Mouse (Mus musculus) gastrocnemius, adult 2 months (tissue): ENCODE results near the gene Pdgfra. TPM values are rescaled to one million over a fixed set of nuclear protein-coding genes. Genes with fewer than 3 reads are reported as not detected.

Source experiments
- DNase-seq: peaks from one replicate; pipeline ENCODE4 v3.0.0; 2022
- H3K27ac ChIP-seq: fragments of 200-600 bp; 2 replicates; pipeline ENCODE4 v1.8.1; 2022; ENCODE audit warnings: mild to moderate bottlenecking
- H3K4me3 ChIP-seq: fragments of 200-600 bp; 2 replicates; pipeline ENCODE4 v1.8.1; 2022; ENCODE audit warnings: mild to moderate bottlenecking, moderate library complexity
- CTCF ChIP-seq: fragments of 200-600 bp; IDR thresholded peaks from 2 replicates; pipeline ENCODE4 v1.8.1; 2022; ENCODE audit warnings: antibody characterized with exemption, mild to moderate bottlenecking, moderate library complexity
- intact Hi-C: fragments of 180-260 bp; cut with DNase I; formaldehyde crosslinking; loops from one replicate; pipeline ENCODE4 v1.15.1; 2025
- total RNA-seq, 2 experiments: library from RNA; stranded (reverse); gene quantifications; 2 replicates each; pipeline ENCODE4 v1.2.3; 2021

Gene Pdgfra
- total RNA-seq, 2 experiments from 2014 or later: 16.6 to 21.7 TPM

GRCm38 (mm10) chr5:75149880-75150279 is 2.2 kb upstream of the Pdgfra start:
- peak overlapping the region; percentile 61 for H3K4me3 ChIP-seq

GRCm38 (mm10) chr5:75150341-75150981 is 1.6 kb upstream of the Pdgfra start:
- Histone ChIP-seq H3K27ac (peak overlapping the region; percentile 73), H3K4me3 (peak overlapping the region; percentile 61)
- no peak for TF ChIP-seq CTCF
- intact Hi-C loops: no loop called here
- no peak for DNase-seq

More at GRCm38 (mm10) chr5:75149880-75150279, 2.2 kb upstream of the Pdgfra start:
- peak; percentile 70 for DNase-seq
- TF ChIP-seq CTCF: no peak
- intact Hi-C loops: no loop called here
- H3K27ac ChIP-seq: peak overlapping the region; percentile 73

GRCm38 (mm10) chr5:75151146-75151900 is 769 bp upstream of the Pdgfra start:
- DNase-seq: peak; percentile 86
- intact Hi-C loops: no loop called here
- TF ChIP-seq CTCF: peak; percentile 63
- Histone ChIP-seq H3K27ac (peak overlapping the region; percentile 77), H3K4me3 (peak overlapping the region; percentile 56)

GRCm38 (mm10) chr5:75152791-75153625 is 916 bp downstream of the Pdgfra start:
- intact Hi-C loops: no loop called here
- no peak for TF ChIP-seq CTCF
- H3K4me3 ChIP-seq: peak overlapping the region; percentile 77
- DNase-seq: peak; percentile 60
- H3K27ac ChIP-seq: peak overlapping the region; percentile 81

- no peak for DNase-seq
- Histone ChIP-seq H3K4me3 (peak overlapping the region; percentile 77), H3K27ac (peak overlapping the region; percentile 81)
- no peak for TF ChIP-seq CTCF
- intact Hi-C loops: no loop called here
Measured at GRCm38 (mm10) chr5:75153626-75153960, 1.5 kb downstream of the Pdgfra start.

- intact Hi-C loops: no loop called here
- Histone ChIP-seq H3K27ac (peak overlapping the region; percentile 81), H3K4me3 (peak overlapping the region; percentile 77)
- no peak for TF ChIP-seq CTCF
- DNase-seq: peak; percentile 82
Measured at GRCm38 (mm10) chr5:75153961-75154620, 2.0 kb downstream of the Pdgfra start.

- peak; percentile 73 for DNase-seq
Measured at GRCm38 (mm10) chr5:75154621-75155235, 2.6 kb downstream of the Pdgfra start.

GRCm38 (mm10) chr5:75155281-75155680 is 3.2 kb downstream of the Pdgfra start:
- DNase-seq: no peak
- Histone ChIP-seq H3K27ac (peak overlapping the region; percentile 81), H3K4me3 (peak overlapping the region; percentile 77)
- TF ChIP-seq CTCF: no peak
- intact Hi-C loops: loop anchor here (5.0 kb wide), 4 partner anchors 193 to 1303 kb away; no protein-coding TSS in a partner anchor

More at GRCm38 (mm10) chr5:75154621-75155235, 2.6 kb downstream of the Pdgfra start:
- intact Hi-C loops: loop anchor here (5.0 kb wide), 4 partner anchors 192 to 1302 kb away; no protein-coding TSS in a partner anchor
- TF ChIP-seq CTCF: no peak
- peak overlapping the region; percentile 77 for H3K4me3 ChIP-seq
- H3K27ac ChIP-seq: peak overlapping the region; percentile 81

GRCm38 (mm10) chr5:75155741-75156553 is 3.9 kb downstream of the Pdgfra start:
- Histone ChIP-seq H3K4me3 (peak overlapping the region; percentile 77), H3K27ac (peak overlapping the region; percentile 68)
- DNase-seq: peak; percentile 89
- intact Hi-C loops: loop anchor here (2.0 to 5.0 kb wide), 6 partner anchors 194 to 1304 kb away; no protein-coding TSS in a partner anchor
- TF ChIP-seq CTCF: peak; percentile 93

- Histone ChIP-seq H3K27ac (peak overlapping the region; percentile 68), H3K4me3 (peak overlapping the region; percentile 77)
- DNase-seq: no peak
- TF ChIP-seq CTCF: no peak
- intact Hi-C loops: loop anchor here (2.0 to 5.0 kb wide), 6 partner anchors 194 to 1304 kb away; no protein-coding TSS in a partner anchor
Measured at GRCm38 (mm10) chr5:75156554-75157036, 4.5 kb downstream of the Pdgfra start.
